Mouse (Mus musculus) left cerebral cortex, adult 8-10 months (tissue): Measurements from ENCODE around the gene Uba1. TPM values are rescaled to one million over a fixed set of nuclear protein-coding genes. Genes with fewer than 3 reads are reported as not detected.

Source experiments
- DNase-seq, 2 experiments: peaks; one replicate each; pipeline ENCODE4 v3.0.0; 2022; ENCODE audit warnings: low spot score in 2 of 2
- total RNA-seq, 4 experiments: library from RNA; stranded (reverse); gene quantifications; 2 replicates each; pipeline ENCODE4 v1.2.4; 2022

The Uba1 gene
- total RNA-seq = 100 to 1,000 TPM; 334 to 390 (median 365) TPM

GRCm38 (mm10) chrX:20658026-20658652 lies at the start of gene Uba1:
Uba1 (plus strand) TSS chrX:20658326.
- peak; percentile 68 to 76 for DNase-seq

DNA sequence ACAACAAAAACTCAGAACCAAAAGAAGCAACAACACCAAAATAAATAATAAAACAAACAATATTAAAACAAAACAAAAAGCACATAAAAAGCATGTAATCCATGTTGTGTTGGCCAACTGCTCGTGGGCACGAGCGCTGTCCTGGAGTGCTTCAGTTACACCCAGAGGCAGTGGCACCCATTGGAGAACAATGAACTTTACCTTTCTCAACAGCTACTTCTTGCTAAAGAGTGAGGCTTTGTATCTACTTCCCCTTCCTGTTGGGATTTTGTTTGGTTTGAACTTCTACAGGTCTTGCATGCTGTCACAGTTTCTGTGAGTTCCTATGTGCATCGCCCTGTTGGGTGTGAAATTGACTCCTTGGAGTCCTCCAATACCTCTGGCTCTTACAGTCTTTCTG lies 49.6 kb upstream of the Uba1 start:
- DNase-seq = no peak

- DNase-seq = no peak
These were observed 41.3 kb upstream of the Uba1 start for GRCm38 (mm10) chrX:20616861-20617175.

DNA sequence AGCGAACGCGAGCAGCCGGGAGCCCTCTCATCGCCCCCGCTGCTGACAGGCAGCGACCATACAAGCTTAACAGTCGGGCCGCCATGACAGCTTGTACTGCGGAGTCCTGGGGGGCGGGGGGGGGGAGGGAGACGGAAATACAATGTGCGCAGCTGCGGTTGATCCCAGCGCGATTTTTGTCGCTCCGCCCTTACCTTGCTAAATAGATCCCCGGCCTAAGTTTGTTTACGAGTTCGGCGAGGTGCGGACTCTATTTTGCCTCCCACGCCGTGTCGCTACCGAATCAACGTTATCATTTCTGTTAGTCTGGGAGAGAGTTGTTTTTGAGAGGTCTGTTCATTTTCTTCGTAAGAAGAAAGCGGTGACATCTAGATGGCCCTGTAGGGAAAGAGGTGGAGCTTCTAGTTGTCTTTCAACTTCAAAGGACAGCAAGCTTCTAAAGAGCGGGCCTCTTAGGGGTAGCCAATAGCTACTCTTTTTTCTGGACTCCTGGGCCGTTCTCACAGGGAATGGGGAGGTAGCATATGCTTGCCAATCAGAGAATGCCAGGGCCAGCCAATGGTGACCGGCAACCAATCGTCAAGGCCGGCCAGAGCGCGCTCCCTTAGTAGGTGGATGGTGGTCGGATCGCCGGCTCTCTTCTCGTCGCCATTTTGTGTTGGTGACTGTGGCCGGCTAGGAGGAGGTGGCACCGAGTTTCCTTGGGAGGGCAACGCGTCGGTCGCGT lies 40.8 kb upstream of the Uba1 start, which contains the start of the genes Rbm10 and Ndufb11:
TSS of gene Rbm10 (plus strand) at position 328 of the 727 bp plus-strand sequence.
TSS of gene Ndufb11 (minus strand) at position 444 of the 727 bp plus-strand sequence.
- peak; percentile 60 to 87 for DNase-seq

- peak in 1 of 2 experiments; percentile 36 for DNase-seq
These were observed 40.2 kb upstream of the Uba1 start for GRCm38 (mm10) chrX:20617903-20618399.

- DNase-seq = no peak
These were observed 20.0 kb upstream of the Uba1 start for GRCm38 (mm10) chrX:20638141-20638540.

- no peak for DNase-seq
These were observed 13.3 kb upstream of the Uba1 start for GRCm38 (mm10) chrX:20644780-20645179.

- no peak for DNase-seq
These were observed 533 bp upstream of the Uba1 start for GRCm38 (mm10) chrX:20657593-20657992.

GRCm38 (mm10) chrX:20658891-20659406 lies 823 bp downstream of the Uba1 start:
- DNase-seq = no peak

GRCm38 (mm10) chrX:20662317-20662715 lies 4.2 kb downstream of the Uba1 start:
- DNase-seq = no peak

- DNase-seq = peak; percentile 29 to 88
These were observed 4.8 kb downstream of the Uba1 start for GRCm38 (mm10) chrX:20662716-20663443.

- DNase-seq = no peak
These were observed 5.3 kb downstream of the Uba1 start for GRCm38 (mm10) chrX:20663444-20663790.

DNA sequence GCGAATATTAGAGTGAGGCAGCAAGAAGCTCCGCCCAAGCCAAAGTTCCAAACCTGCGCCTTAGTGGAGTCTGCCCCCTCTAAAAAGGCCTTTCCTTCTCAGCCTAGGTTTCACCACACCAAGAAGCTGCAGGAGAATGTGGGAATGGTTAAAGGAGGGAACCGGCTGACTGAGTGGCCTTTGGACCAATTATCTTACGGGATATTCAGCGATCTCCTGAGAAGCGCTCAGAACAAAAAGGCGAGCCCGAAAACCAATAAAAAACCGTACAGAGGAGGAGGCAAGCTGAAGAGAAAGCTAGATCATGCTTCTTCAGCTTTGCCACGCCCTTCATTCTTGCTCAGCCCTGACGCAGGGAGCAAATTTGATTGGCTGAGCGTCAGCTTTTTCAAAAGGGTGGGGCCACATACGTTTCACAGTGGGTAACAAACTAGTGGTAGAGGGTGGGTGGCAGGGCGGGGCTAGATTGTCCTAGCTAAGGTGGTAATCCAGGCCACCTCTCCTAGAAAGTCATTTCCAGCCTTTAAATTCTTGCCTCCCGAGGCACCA lies 29.5 kb downstream of the Uba1 start, which contains the start of gene Cdk16:
TSS of gene Cdk16 (plus strand) at position 436 of the 549 bp plus-strand sequence.
- peak; percentile 51 to 91 for DNase-seq

DNA sequence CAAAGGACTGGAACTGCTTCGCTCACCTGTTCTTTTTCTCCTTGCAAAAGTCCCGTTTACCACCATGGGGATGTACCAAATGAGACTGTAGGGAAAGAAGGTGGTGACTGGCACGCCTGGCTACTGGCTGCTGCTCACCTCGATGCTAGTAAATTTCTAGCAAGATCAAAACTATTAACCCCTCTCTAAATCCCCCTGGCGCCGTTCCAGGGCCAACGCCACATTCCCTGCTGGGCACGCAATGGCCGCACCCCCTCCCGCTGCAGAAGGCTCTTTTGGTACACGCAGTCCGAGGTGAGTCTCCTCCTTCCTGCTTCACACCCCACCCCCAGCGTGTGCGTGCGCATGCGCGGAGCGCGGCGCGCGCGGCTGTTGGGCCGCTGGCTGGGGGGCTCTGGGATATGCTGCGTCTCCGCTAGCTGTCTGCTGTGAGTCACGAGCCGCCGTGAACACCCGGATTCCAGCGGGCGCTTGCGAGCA lies 30.0 kb downstream of the Uba1 start:
- DNase-seq = peak; percentile 52 to 88

DNA sequence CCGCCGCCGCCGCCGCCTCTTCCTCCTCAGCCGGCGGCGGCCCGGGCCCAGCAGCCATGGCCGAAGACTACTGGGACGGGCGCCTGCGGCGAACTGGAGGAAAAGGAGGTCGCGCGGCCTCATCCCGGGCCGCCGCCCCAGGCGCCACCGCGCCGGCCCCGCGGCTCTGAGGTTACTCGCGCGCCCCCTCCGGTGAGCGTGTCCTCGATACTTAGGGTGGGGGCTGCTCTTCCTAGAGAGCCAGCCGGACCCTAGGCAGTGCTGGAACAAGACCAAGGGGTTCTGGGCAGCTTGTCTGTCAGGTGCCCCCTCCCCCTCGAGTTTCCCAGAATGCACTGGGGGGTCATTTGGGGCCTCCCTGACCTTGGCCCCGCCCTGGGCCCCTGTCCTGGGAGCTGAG lies 30.5 kb downstream of the Uba1 start:
- peak; percentile 11 to 57 for DNase-seq

- no peak for DNase-seq
These were observed 33.4 kb downstream of the Uba1 start for GRCm38 (mm10) chrX:20691566-20691965.

GRCm38 (mm10) chrX:20692616-20693015 lies 34.5 kb downstream of the Uba1 start:
- no peak for DNase-seq

DNA sequence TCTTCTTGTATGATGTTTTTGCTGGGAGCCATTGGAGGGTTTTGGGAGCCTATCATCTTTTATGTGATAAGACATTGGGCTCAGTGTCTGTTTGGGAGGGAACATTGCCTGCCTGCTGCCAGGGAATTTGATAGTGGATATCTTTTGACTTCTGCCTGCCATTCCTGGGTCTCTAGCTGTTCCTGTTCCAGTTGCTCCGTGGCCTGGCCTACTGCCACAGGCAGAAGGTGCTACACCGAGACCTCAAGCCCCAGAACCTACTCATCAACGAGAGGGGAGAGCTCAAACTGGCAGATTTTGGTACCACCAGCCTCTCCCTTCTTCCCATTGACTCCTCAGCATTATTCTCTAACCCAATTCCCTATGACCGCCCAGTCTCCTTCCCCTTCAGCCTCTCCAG lies 37.7 kb downstream of the Uba1 start:
- no peak for DNase-seq

GRCm38 (mm10) chrX:20703741-20704290 lies 45.7 kb downstream of the Uba1 start, which contains the start of gene Usp11:
Usp11 (plus strand) TSS chrX:20703906.
- peak; percentile 15 to 36 for DNase-seq

- DNase-seq = peak; percentile 51 to 88
These were observed 46.4 kb downstream of the Uba1 start for GRCm38 (mm10) chrX:20704295-20705082.
